Comparison of ENCODE assay signal across 17 mouse cellular contexts in the genomic region with DNA sequence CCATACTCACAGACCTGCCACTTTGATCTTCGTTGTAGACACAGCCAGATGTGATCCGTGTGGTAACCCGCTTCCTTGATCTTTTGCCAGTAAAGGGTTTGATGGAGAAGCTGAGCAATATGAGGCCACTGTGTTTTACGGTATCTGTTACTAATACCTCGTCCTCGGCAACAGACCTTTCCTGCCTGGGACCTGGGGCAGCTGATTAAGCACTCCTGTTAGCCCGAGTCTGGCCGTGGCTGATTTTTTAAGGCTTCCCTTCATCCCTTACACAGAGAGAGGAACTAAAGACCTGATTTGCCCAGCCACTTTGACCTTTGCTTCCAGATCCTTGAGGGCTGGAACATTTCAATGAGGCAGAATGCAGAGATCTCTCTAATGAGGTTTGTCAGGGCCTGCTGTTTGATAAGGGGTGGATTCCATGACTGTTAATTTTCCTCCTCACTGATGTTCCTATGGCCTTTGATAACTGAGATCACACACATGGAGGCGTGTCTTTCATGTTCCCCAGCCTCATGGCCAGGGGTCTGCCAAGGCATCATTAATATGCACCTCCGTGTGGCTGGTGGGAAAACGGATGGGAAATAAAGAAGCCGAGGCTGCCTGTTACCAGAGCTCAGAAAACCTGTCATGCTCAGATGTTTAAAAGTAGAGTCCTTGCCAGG.
DNase-seq lines count a peak whose midpoint lies in the region; ATAC-seq and TF ChIP-seq lines count a peak whose summit lies in the region.
"Had no signal": no experiment of that assay in that cellular context is flagged by ENCODE, and none has a peak within 500 bp of the region (broad histone marks: within the 10 kb centered on the region; RNA-seq: fewer than 3 reads in every experiment).

No protein-coding gene starts in this region.

- H3K4me3 ChIP-seq in forebrain, embryonic 14.5 days (ENCODE audit: low read depth, low read length) = no peak overlapping the region
- H3K4me3 ChIP-seq in forebrain, postnatal 0 days (ENCODE audit: low read depth, low read length) = no peak overlapping the region
- no peak overlapping the region for H3K4me3 ChIP-seq in midbrain, embryonic 13.5 days (replicated peaks)
- no peak overlapping the region for H3K4me3 ChIP-seq in midbrain, embryonic 11.5 days (ENCODE audit: low read depth, low read length)
- no peak overlapping the region for H3K4me3 ChIP-seq in limb, embryonic 11.5 days (ENCODE audit: low read depth, low read length)
- H3K4me3 ChIP-seq: erythroblast, embryonic 14.5 days; layer of hippocampus, adult 2 months; liver, embryonic 12.5 days had no signal

- H3K27ac ChIP-seq in forebrain, embryonic 14.5 days (ENCODE audit: low read depth, low read length) = no peak overlapping the region
- no peak overlapping the region for H3K27ac ChIP-seq in forebrain, postnatal 0 days (ENCODE audit: low read depth, low read length)
- 0 out of 2 replicates have a peak overlapping the region, but pooled peaks have one; percentile 35 for H3K27ac ChIP-seq in midbrain, embryonic 13.5 days
- H3K27ac ChIP-seq in midbrain, embryonic 11.5 days (ENCODE audit: low read depth, low read length) = no peak overlapping the region
- no peak overlapping the region for H3K27ac ChIP-seq in limb, embryonic 11.5 days (replicated peaks; ENCODE audit: low read depth, low read length)
- H3K27ac ChIP-seq: layer of hippocampus, adult 2 months; liver, embryonic 12.5 days had no signal

- 53% methylated on average over 12 of the region's 12 CpGs for WGBS in forebrain, embryonic 14.5 days
- WGBS in forebrain, postnatal 0 days = 51% methylated on average over 12 of the region's 12 CpGs
- 62% methylated on average over 12 of the region's 12 CpGs for WGBS in midbrain, embryonic 13.5 days
- 70% methylated on average over 12 of the region's 12 CpGs for WGBS in midbrain, embryonic 11.5 days
- WGBS in limb, embryonic 11.5 days = 9% methylated on average over 12 of the region's 12 CpGs

- peak; percentile 55; the same call in 1 of the 2 replicates for ATAC-seq in forebrain, embryonic 14.5 days
- ATAC-seq in forebrain, postnatal 0 days = no peak
- peak; percentile 73 for ATAC-seq in midbrain, embryonic 13.5 days
- ATAC-seq in midbrain, embryonic 11.5 days (ENCODE audit: low FRiP score) = no peak; the same call in 1 of the 2 replicates
- ATAC-seq in limb, embryonic 11.5 days (ENCODE audit: insufficient number of reproducible peaks, low FRiP score, low TSS enrichment, low read depth) = peak; percentile 65; the same call in 1 of the 2 replicates
- ATAC-seq: liver, embryonic 12.5 days had no signal

- H3K9ac ChIP-seq in forebrain, embryonic 14.5 days (ENCODE audit: low read length) = no peak overlapping the region
- H3K9ac ChIP-seq in forebrain, postnatal 0 days = no peak overlapping the region
- no peak overlapping the region for H3K9ac ChIP-seq in midbrain, embryonic 13.5 days (replicated peaks)
- no peak overlapping the region for H3K9ac ChIP-seq in midbrain, embryonic 11.5 days (ENCODE audit: low read length)
- no peak overlapping the region for H3K9ac ChIP-seq in limb, embryonic 11.5 days (ENCODE audit: low read length)
- H3K9ac ChIP-seq: liver, embryonic 12.5 days had no signal

- H3K4me2 ChIP-seq in forebrain, embryonic 14.5 days (ENCODE audit: low read length) = no peak overlapping the region
- no peak overlapping the region for H3K4me2 ChIP-seq in forebrain, postnatal 0 days (ENCODE audit: low read depth)
- H3K4me2 ChIP-seq in midbrain, embryonic 13.5 days (replicated peaks) = no peak overlapping the region
- no peak overlapping the region for H3K4me2 ChIP-seq in midbrain, embryonic 11.5 days
- no peak overlapping the region for H3K4me2 ChIP-seq in limb, embryonic 11.5 days (ENCODE audit: low read depth, severe bottlenecking)
- H3K4me2 ChIP-seq: liver, embryonic 12.5 days had no signal

- no peaks in the 10 kb centered on the region for H3K27me3 ChIP-seq in forebrain, embryonic 14.5 days (replicated peaks; ENCODE audit: control insufficient read depth, insufficient read depth, low read length)
- H3K27me3 ChIP-seq in forebrain, postnatal 0 days (ENCODE audit: insufficient read depth, low read length) = no peaks in the 10 kb centered on the region
- no peaks in the 10 kb centered on the region for H3K27me3 ChIP-seq in midbrain, embryonic 13.5 days
- H3K27me3 ChIP-seq in midbrain, embryonic 11.5 days (ENCODE audit: control insufficient read depth, insufficient read depth, low read length) = no peaks in the 10 kb centered on the region
- H3K27me3 ChIP-seq in limb, embryonic 11.5 days (ENCODE audit: control insufficient read depth, insufficient read depth, low read length) = no peaks in the 10 kb centered on the region
- H3K27me3 ChIP-seq: liver, embryonic 12.5 days had no signal

- TF ChIP-seq CTCF in forebrain, postnatal 0 days (IDR thresholded peaks at IDR 0.05; ENCODE audit: low read depth) = no peak

- DNase-seq in forebrain, embryonic 14.5 days (ENCODE audit: low spot score) = peak; percentile 33
- DNase-seq in forebrain, postnatal 0 days = no peak
- DNase-seq in midbrain, embryonic 11.5 days (ENCODE audit: low spot score, missing footprints) = no peak
- peak; percentile 60 for DNase-seq in limb, embryonic 11.5 days (ENCODE audit: low spot score)
- no peak for DNase-seq in cerebellum, adult 9-10 months
- no peak for DNase-seq in cerebellum, adult 9-11 months
- DNase-seq in adrenal gland, adult 18-20 months (ENCODE audit: low spot score in 2 of 2) = no peak
- DNase-seq: adrenal gland, postnatal 14 days; cerebellum, postnatal 36 days; lung, postnatal 10 days; right cerebral cortex, adult 18-20 months; spleen, adult 18-20 months; thymus, postnatal 36 days had no signal

- no peaks in the 10 kb centered on the region for H3K9me3 ChIP-seq in forebrain, embryonic 14.5 days (replicated peaks; ENCODE audit: control insufficient read depth, low read length)
- H3K9me3 ChIP-seq in forebrain, postnatal 0 days (ENCODE audit: low read length) = no peaks in the 10 kb centered on the region
- no peaks in the 10 kb centered on the region for H3K9me3 ChIP-seq in midbrain, embryonic 13.5 days
- no peaks in the 10 kb centered on the region for H3K9me3 ChIP-seq in midbrain, embryonic 11.5 days (ENCODE audit: control insufficient read depth, low read length)
- no peaks in the 10 kb centered on the region for H3K9me3 ChIP-seq in limb, embryonic 11.5 days (ENCODE audit: control insufficient read depth, low read length)
- H3K9me3 ChIP-seq: liver, embryonic 12.5 days had no signal

- H3K4me1 ChIP-seq in forebrain, embryonic 14.5 days (ENCODE audit: control insufficient read depth, insufficient read depth, low read length) = no peaks in the 10 kb centered on the region; the same call in 1 of the 2 replicates
- H3K4me1 ChIP-seq in forebrain, postnatal 0 days (ENCODE audit: insufficient read depth) = 0 out of 2 replicates have a peak, but pooled peaks cover 2% of the 10 kb centered on the region
- H3K4me1 ChIP-seq in midbrain, embryonic 13.5 days (replicated peaks) = peaks cover 9% of the 10 kb centered on the region; the same call in 1 of the 2 replicates
- no peaks in the 10 kb centered on the region for H3K4me1 ChIP-seq in midbrain, embryonic 11.5 days (ENCODE audit: control insufficient read depth, insufficient read depth, low read length)
- peaks cover 19% of the 10 kb centered on the region for H3K4me1 ChIP-seq in limb, embryonic 11.5 days (ENCODE audit: control insufficient read depth, insufficient read depth, low read length)
- H3K4me1 ChIP-seq: liver, embryonic 12.5 days had no signal

- no peaks in the 10 kb centered on the region for H3K36me3 ChIP-seq in forebrain, embryonic 14.5 days (ENCODE audit: control insufficient read depth, insufficient read depth, low read length)
- H3K36me3 ChIP-seq in forebrain, postnatal 0 days (ENCODE audit: insufficient read depth) = no peaks in the 10 kb centered on the region
- no peaks in the 10 kb centered on the region for H3K36me3 ChIP-seq in midbrain, embryonic 13.5 days
- no peaks in the 10 kb centered on the region for H3K36me3 ChIP-seq in midbrain, embryonic 11.5 days (ENCODE audit: control insufficient read depth, insufficient read depth, low read length)
- H3K36me3 ChIP-seq in limb, embryonic 11.5 days (ENCODE audit: control insufficient read depth, insufficient read depth, low read length) = no peaks in the 10 kb centered on the region
- H3K36me3 ChIP-seq: liver, embryonic 12.5 days had no signal

Comparison
In these comparisons a context has a peak if more than half of its experiments do, and no peak if none do; other contexts are left out.
1. ATAC-seq: peak in forebrain, embryonic 14.5 days (single experiment), midbrain, embryonic 13.5 days (single experiment) and limb, embryonic 11.5 days (single experiment); none in forebrain, postnatal 0 days (single experiment) and midbrain, embryonic 11.5 days (single experiment).
2. DNase-seq: peak in forebrain, embryonic 14.5 days (single experiment) and limb, embryonic 11.5 days (single experiment); none in forebrain, postnatal 0 days (single experiment), midbrain, embryonic 11.5 days (single experiment), cerebellum, adult 9-10 months (single experiment), cerebellum, adult 9-11 months (single experiment) and adrenal gland, adult 18-20 months (0 of 2).